Mouse (Mus musculus) CH12.LX (cell line): ENCODE results near the gene Bcas3.

ENCODE experiments used
- CHD2 ChIP-seq: IDR thresholded peaks from 2 replicates; pipeline ENCODE4 v1.6.1; 2011; ENCODE audit warnings: low read length, improper control_type of control experiment
- CTCF ChIP-seq, 2 experiments: IDR thresholded peaks in 1 of 2; conservative IDR thresholded peaks in 1 of 2; 2 replicates each; pipeline ENCODE4 v1.5.1; 2011 to 2012; ENCODE audit warnings: low read depth in 2 of 2, low read length in 2 of 2, improper control_type of control experiment in 1 of 2, inconsistent platforms in 1 of 2, mild to moderate bottlenecking in 1 of 2, moderate library complexity in 1 of 2
- E2F4 ChIP-seq: IDR thresholded peaks from 2 replicates; pipeline ENCODE4 v1.6.1; 2011; ENCODE audit warnings: low read depth, low read length, improper control_type of control experiment; ENCODE audit not compliant: insufficient replicate concordance
- IRF4 ChIP-seq: IDR thresholded peaks from 2 replicates; pipeline ENCODE4 v1.6.1; 2014; ENCODE audit warnings: low read depth, mild to moderate bottlenecking, inconsistent platforms, low read length, improper control_type of control experiment
- MAFK ChIP-seq: IDR thresholded peaks from 2 replicates; pipeline ENCODE4 v1.6.1; 2011; ENCODE audit warnings: low read length, improper control_type of control experiment; ENCODE audit not compliant: insufficient replicate concordance
- MEF2A ChIP-seq: IDR thresholded peaks from 2 replicates; pipeline ENCODE4 v1.6.1; 2014; ENCODE audit warnings: low read depth, mild to moderate bottlenecking, inconsistent platforms, low read length, improper control_type of control experiment, borderline replicate concordance
- POLR2A ChIP-seq: IDR thresholded peaks from 2 replicates; pipeline ENCODE4 v1.6.1; 2011; ENCODE audit warnings: low read depth, mild to moderate bottlenecking, improper control_type of control experiment, low read length
- RAD21 ChIP-seq: IDR thresholded peaks from 2 replicates; pipeline ENCODE4 v1.6.1; 2011; ENCODE audit warnings: low read depth, mild to moderate bottlenecking, low read length, improper control_type of control experiment, moderate library complexity
- SIN3A ChIP-seq: IDR thresholded peaks from 2 replicates; pipeline ENCODE4 v1.6.1; 2012; ENCODE audit warnings: low read length, improper control_type of control experiment, inconsistent platforms
- TBP ChIP-seq: conservative IDR thresholded peaks from 2 replicates; pipeline ENCODE4 v1.6.1; 2011; ENCODE audit warnings: low read depth, low read length, improper control_type of control experiment

GRCm38 (mm10) chr11:85823794-85824193 lies 470.8 kb downstream of the Bcas3 start:
- TF ChIP-seq CTCF (conservative IDR thresholded peaks at IDR 0.05 in 1 of 2, IDR thresholded peaks at IDR 0.05 in 1 of 2; ENCODE audit: low read depth in 2 of 2, low read length in 2 of 2): no peak
- no peak for TF ChIP-seq POLR2A
- no peak for TF ChIP-seq TBP
- no peak for TF ChIP-seq MEF2A
- TF ChIP-seq MAFK: no peak
- no peak for TF ChIP-seq SIN3A
- TF ChIP-seq IRF4: no peak
- no peak for TF ChIP-seq RAD21
- TF ChIP-seq CHD2: no peak
- no peak for TF ChIP-seq E2F4
